Mouse (Mus musculus): ENCODE measurements around the gene Sec14l3.
"Not testable (repeated sequence)": the region's sequence is repeated elsewhere in the genome, so short reads cannot be mapped to it uniquely, and the experiment has no call there.

The Sec14l3 gene

GRCm38 (mm10) chr11:4103522-4103921, 38.9 kb downstream of the Sec14l3 start:
- DNase-seq (ENCODE audit: low read depth) = no peak

- DNase-seq (ENCODE audit: low read depth) = no peak
Observed at GRCm38 (mm10) chr11:4104989-4105388, 40.3 kb downstream of the Sec14l3 start.

- no peak for DNase-seq (ENCODE audit: low read depth)
Observed at GRCm38 (mm10) chr11:4105444-4105843, 40.8 kb downstream of the Sec14l3 start.

GRCm38 (mm10) chr11:4107901-4108300, 43.3 kb downstream of the Sec14l3 start:
- not testable (repeated sequence) for DNase-seq (ENCODE audit: low read depth)

GRCm38 (mm10) chr11:4108691-4109090, 44.0 kb downstream of the Sec14l3 start:
- DNase-seq (ENCODE audit: low read depth) = no peak

GRCm38 (mm10) chr11:4112033-4112432, 47.4 kb downstream of the Sec14l3 start:
- DNase-seq (ENCODE audit: low read depth) = no peak

GRCm38 (mm10) chr11:4112861-4113260, 48.2 kb downstream of the Sec14l3 start:
- DNase-seq (ENCODE audit: low read depth) = no peak

- DNase-seq (ENCODE audit: low read depth) = no peak
Observed at GRCm38 (mm10) chr11:4113496-4113895, 48.9 kb downstream of the Sec14l3 start.

- DNase-seq (ENCODE audit: low read depth) = no peak
Observed at GRCm38 (mm10) chr11:4113970-4114369, 49.3 kb downstream of the Sec14l3 start.

GRCm38 (mm10) chr11:4114541-4114940, 49.9 kb downstream of the Sec14l3 start:
- DNase-seq (ENCODE audit: low read depth) = not testable (repeated sequence)

- no peak for DNase-seq (ENCODE audit: low read depth)
Observed at GRCm38 (mm10) chr11:4115407-4115806, 50.8 kb downstream of the Sec14l3 start.

- no peak for DNase-seq (ENCODE audit: low read depth)
Observed at GRCm38 (mm10) chr11:4116458-4117141, 52.0 kb downstream of the Sec14l3 start.

- DNase-seq (ENCODE audit: low read depth) = no peak
Observed at GRCm38 (mm10) chr11:4117372-4118071, 52.9 kb downstream of the Sec14l3 start.

GRCm38 (mm10) chr11:4118081-4118921, 53.7 kb downstream of the Sec14l3 start:
- DNase-seq (ENCODE audit: low read depth) = no peak

GRCm38 (mm10) chr11:4119635-4120034, 55.0 kb downstream of the Sec14l3 start:
- DNase-seq (ENCODE audit: low read depth) = no peak

GRCm38 (mm10) chr11:4121691-4122090, 57.0 kb downstream of the Sec14l3 start:
- no peak for DNase-seq (ENCODE audit: low read depth)

- DNase-seq (ENCODE audit: low read depth) = no peak
Observed at GRCm38 (mm10) chr11:4122226-4122625, 57.6 kb downstream of the Sec14l3 start.

GRCm38 (mm10) chr11:4122742-4123579, 58.3 kb downstream of the Sec14l3 start, which contains the start of gene Sec14l2:
Gene Sec14l2, minus strand, starts transcription at chr11:4123415.
- no peak for DNase-seq (ENCODE audit: low read depth)

GRCm38 (mm10) chr11:4123922-4124321, 59.3 kb downstream of the Sec14l3 start:
- DNase-seq (ENCODE audit: low read depth) = no peak

- DNase-seq (ENCODE audit: low read depth) = no peak
Observed at GRCm38 (mm10) chr11:4127059-4127458, 62.4 kb downstream of the Sec14l3 start.

All from fibroblast of lung, adult 2 months (primary cell).